Mouse (Mus musculus) adrenal gland, adult 2 months (tissue): ENCODE data around the gene Fam234b. TPM values are rescaled to one million over a fixed set of nuclear protein-coding genes. Genes with fewer than 3 reads are reported as not detected.
A peak's percentile ranks its signal among the peaks of the same experiment; 100 is the strongest.

ENCODE experiments used
- DNase-seq: peaks from one replicate; pipeline ENCODE4 v3.0.0; 2021
- long read RNA-seq: library from polyadenylated mRNA; stranded (forward); transcript quantifications from one replicate; pipeline ENCODE4 v2.0.0, GENCODE M21; 2021
- polyA plus RNA-seq: library from polyadenylated mRNA; depleted of rRNA; stranded (reverse); fragments of >200 nt; gene quantifications from 2 replicates; pipeline ENCODE4 v1.2.3, GENCODE M21; 2012; rRNA removed
- total RNA-seq, 2 experiments: library from RNA; stranded (reverse); gene quantifications; 2 replicates each; pipeline ENCODE4 v1.2.3; 2021

Gene Fam234b
- total RNA-seq (10 to 100 TPM; 13.8 to 31.3 TPM), polyA plus RNA-seq (14.0 and 21.0 TPM in 2 replicates)
- long read RNA-seq, full-length matches to known transcripts = 13 of 22 reads
- long read RNA-seq, partial matches to known transcripts = 5 of 22 reads
- long read RNA-seq, other reads (novel, unspliced or antisense) = 4 of 22 reads

DNA sequence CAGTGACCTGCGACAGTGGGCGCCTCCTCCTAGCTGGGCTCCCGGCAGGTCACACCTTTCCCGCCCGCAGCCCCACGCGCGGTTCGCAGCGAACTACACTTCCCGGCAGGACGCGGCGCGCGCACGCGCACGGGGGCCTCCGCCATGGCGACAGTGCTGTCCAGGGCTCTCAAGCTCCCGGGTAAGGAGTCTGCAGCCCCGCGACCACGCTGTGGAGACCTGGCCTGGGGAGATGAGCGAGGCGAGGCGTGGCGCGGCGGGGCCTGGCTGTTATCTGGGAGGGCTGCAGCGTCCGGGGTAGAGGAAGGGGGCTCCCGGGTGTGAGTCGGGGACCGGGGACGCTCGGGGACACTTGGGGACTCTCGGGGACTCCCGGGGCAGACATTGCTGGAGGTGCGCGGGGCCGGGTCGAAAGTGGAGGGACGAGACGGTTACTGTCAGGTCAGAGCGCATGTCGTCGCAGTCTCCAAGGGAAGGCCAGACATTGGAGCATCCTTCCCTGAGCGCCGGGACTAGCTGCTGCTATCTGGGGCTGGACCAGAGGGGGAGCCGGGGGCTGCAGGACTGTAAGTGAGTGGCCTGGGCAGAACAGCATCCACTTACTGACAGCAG, at the start of gene Fam234b, which contains the start of gene Hebp1:
Gene Fam234b, plus strand, starts transcription at position 57 of the 612 bp plus-strand sequence.
Gene Hebp1, minus strand, starts transcription at position 102 of the 612 bp plus-strand sequence.
- peak; percentile 92 for DNase-seq

DNA sequence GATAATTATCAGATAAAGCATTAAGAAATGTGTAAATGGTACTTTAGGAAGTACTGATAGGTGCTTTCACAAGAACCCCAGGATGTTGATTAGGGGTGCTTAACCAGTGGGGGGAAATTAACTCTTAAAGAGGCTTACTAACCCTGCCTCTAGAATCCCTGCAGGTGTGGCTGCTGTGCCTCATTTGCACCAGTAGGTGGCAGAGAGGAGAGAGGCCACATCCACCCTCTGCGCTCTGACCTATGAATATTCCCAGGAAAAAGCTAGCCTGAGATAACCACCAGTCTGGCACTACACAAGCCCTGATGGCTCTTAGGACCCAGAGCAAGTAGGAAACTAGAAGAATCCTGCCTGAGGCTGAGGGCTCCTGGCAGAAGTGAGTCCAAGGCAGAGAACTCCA, 49.3 kb upstream of the Fam234b start:
- no peak for DNase-seq

DNA sequence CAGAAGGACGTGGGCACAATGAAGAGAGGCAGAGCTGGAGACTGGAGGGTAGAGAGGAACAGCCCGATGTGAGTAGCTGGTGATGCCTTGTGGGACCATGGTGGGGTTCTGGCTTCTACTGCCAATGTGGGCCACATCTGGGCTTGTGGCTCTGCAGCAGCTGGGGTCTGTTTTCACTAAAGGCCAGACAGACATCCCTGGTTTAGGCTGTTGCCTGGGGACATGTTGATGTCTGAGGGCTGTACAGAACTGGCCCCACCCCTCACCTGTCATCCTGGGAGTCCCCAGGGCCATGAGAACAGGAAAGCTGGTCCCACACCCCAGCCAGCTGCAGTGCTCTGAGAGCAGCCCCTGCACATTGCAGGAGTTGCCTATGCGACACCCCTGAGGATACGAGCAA, 48.6 kb upstream of the Fam234b start:
- no peak for DNase-seq

- DNase-seq = no peak
These were observed 48.1 kb upstream of the Fam234b start for GRCm38 (mm10) chr6:135149722-135150121.

DNA sequence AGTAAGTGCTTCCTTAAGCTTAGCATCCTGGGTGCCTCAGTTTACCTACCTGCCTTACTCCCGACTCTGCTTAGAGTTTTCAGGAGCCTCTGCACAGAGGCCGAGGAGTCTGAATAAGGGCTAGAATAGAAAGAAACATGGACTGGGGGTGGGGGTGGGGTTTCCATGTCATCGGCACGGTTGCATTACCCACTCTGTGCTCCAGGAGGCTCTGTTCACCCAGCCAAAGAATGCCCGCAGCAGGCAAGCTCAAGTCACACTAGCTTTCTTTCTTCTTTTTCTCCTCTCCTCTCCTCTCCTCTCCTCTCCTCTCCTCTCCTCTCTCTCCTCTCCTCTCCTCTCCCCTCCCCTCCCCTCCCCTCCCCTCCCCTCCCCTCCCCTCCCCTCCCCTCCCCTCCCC, 47.5 kb upstream of the Fam234b start:
- no peak for DNase-seq

- DNase-seq = no peak
These were observed 44.1 kb upstream of the Fam234b start for GRCm38 (mm10) chr6:135153719-135154118.

GRCm38 (mm10) chr6:135156597-135156996, 41.2 kb upstream of the Fam234b start:
- no peak for DNase-seq

DNA sequence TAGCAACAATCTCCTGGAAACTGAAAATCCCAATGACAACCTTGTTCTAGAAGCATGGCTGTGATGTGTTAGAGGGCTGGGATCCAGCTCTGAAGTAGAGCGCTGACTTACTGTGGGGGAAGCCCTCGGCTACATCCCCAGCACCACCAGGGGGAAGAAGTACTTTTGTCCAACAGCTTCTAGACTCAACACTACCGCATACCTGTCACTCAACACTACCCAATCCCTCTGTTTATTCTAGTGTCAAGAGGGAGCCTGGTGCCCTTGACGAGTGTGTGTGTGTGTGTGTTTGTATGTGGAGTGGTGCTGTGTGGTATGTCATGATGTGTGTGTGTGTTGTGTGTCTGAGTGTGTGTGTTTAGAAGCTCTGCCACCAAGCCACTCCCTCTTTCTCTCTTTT, 40.3 kb upstream of the Fam234b start:
- DNase-seq = no peak

DNA sequence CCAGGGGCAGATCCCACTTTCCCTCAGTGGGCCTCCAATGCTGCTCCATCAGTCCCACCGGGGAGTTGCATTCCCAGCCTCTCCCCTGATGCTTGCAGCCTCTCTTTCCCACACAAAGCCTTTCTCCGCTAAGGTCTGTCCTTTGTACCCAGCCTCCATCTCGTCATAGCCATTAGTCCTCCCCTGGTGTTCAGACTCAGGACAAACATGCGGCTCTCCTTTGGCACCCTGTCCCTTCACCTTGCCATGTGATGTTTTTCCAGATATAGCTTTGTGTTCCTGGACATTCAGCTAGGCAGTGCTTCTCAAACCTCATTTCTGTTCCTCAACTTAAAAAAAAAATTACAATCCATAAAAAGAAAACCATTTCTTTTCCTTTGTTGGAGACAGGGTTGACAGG, 39.3 kb upstream of the Fam234b start:
- DNase-seq = no peak

DNA sequence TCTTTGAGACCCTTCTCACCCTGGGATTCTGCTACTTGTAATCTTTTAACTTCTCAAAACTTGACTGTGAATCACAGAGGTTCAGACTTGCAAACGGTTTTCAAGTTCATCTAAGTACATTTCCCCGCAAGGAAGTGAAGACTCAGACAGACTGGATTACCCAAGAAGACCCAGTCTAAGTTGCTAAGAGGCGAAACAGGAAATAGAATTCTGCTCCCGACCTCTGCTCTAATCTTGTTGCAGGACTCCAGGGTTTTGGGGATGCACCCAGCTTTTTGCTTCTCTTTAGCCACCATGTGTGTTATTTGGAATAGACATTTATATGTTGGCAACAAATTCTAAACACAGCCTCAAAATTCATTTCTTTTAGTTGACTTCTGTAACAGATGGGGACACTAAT, 36.4 kb upstream of the Fam234b start:
- no peak for DNase-seq

GRCm38 (mm10) chr6:135162311-135162710, 35.5 kb upstream of the Fam234b start:
- DNase-seq = no peak

DNA sequence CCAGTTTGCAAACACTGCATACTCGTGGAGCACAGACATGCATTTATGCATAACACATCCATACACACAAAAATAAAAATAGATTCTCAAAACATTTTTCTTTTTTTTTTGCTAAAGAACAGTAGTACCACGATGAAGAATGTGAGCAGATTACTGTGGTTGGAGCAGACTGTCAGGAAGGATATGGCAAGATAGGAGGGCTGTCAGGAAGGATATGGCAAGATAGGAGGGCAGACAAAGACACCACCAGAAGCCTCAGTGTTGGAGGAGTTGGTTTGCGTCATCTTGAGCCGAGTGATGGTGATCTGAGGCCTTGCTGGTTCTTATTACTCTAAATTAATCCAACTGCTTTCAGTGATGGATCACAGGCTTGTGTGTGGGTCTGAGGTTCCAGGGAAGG, 34.9 kb upstream of the Fam234b start:
- DNase-seq = no peak

- no peak for DNase-seq
These were observed 32.6 kb upstream of the Fam234b start for GRCm38 (mm10) chr6:135165191-135165590.

GRCm38 (mm10) chr6:135165706-135166105, 32.1 kb upstream of the Fam234b start:
- no peak for DNase-seq

- DNase-seq = no peak
These were observed 31.5 kb upstream of the Fam234b start for GRCm38 (mm10) chr6:135166262-135166661.

DNA sequence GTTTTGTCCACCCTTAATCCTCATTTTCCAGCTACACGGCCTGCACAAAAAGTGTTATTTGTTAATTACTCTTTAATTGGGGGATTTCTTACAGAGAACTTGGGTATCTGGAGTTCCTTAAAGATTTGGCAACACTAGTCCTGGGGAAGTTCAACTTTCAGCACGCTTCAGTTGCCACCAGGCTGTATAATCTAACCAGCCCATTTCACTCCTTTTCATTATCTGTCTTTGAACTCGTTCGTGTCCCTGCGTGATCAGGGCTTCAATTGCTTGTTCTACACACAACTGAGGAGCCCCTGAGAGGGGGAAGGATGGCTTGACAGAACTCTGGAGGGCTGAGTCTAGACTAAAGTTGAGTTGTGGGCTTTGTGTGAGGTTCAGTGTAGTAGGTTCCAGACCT, 31.1 kb upstream of the Fam234b start:
- no peak for DNase-seq

GRCm38 (mm10) chr6:135167380-135168311, 30.1 kb upstream of the Fam234b start:
- peak; percentile 91 for DNase-seq

GRCm38 (mm10) chr6:135168471-135168870, 29.3 kb upstream of the Fam234b start:
- no peak for DNase-seq

- DNase-seq = no peak
These were observed 28.5 kb upstream of the Fam234b start for GRCm38 (mm10) chr6:135169246-135169645.

DNA sequence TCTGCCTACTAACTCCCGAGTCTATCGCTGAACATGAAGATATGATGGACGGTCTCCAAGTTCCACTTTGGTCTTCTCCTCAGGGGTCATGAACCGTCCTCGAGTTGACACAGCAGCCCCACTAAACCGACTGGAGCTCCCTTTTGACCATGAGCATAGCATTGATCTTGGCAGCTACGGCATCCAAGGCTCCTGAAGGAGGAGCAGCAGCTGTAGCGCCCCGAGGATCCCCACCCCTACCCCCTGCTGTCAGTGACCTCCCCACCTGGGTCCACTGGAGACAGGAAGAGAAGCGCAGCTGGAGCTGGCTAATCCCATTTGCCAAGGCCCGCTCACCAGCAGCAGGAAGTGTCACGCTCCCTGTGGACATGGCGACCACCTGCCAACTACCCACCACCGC, 26.0 kb upstream of the Fam234b start:
- DNase-seq = no peak

DNA sequence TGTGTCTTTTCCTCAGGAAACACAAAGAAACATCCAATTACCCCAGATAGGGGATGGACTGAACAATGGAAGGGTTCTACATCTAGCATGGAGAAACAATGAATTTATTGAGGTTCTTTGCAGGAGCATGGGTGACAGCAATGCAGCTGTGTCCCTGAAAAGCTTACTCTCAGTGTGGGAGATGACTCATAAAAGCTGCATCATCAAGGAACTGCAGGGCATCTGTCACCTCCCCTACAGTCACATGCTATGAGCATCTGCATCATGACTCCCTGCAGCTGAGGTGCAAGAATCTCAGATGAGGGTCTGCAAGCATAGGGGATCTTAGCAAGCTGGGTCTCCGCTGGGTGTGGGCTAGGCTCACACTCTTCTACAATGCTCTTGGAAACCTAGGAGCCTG, 22.8 kb upstream of the Fam234b start:
- peak; percentile 61 for DNase-seq

DNA sequence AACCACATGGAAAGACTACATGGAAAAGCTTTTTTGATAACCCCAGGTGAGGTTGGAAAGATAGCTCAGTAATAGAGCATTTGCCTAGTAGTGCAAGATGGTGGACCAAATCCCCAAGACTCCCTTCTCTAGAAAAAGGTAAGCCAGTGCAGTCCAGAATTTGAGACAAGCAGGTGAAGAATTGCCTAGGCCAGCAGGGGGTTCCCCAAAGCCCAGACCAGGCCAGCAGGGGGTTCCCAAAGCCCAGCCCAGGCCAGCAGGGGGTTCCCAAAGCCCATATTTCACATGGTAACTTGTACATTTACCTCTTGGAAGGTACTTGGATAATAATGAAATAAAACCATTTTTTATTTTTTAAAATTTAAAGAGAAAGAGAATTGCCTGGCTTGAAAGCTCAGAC, 20.5 kb upstream of the Fam234b start:
- no peak for DNase-seq

DNA sequence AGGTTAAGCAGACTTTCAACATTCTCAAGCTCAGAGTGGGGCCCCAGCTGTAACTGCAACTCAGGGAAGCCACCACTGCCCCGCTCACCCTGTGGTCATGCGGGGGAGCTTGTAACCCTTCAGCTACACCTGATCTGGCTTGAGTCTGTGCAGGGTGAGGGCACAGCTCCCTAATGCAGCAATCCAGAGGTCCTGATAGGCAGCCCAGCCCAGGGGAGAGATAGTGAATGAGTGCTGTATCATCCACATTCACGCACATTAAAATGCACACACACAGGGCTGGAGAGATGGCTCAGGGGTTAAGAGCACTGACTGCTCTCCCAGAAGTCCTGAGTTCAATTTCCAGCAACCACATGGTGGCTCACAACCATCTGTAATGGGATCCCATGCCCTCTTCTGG, 19.2 kb upstream of the Fam234b start:
- DNase-seq = no peak
